ENCODE assay signal across 18 mouse cellular contexts in the genomic region with DNA sequence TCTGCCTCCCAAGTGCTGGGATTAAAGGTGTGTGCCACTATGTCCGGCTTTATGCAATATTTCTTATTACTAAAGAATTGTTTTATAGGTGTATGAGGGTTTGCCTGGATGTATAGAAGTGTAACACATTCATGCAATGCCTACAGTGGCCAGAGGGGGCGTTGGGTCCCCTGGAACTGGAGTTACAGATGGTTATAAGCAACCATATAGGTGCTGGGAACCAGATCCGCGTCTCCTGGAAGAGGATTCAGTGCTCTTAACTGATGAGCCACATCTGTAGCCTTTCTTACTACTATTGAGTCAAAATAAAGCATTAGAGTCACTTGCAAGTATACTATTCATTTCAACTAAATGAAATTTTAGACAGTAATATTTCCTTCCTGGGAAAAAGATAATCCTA. TPM values are rescaled to one million over a fixed set of nuclear protein-coding genes. Genes with fewer than 3 reads are reported as not detected.
DNase-seq lines count a peak whose midpoint lies in the region; ATAC-seq and TF ChIP-seq lines count a peak whose summit lies in the region.
"Had no signal": no experiment of that assay in that cellular context is flagged by ENCODE, and none has a peak within 500 bp of the region (broad histone marks: within the 10 kb centered on the region; RNA-seq: fewer than 3 reads in every experiment).

No protein-coding gene starts in this region.

- 0 out of 2 replicates have a peak, but pooled peaks cover 4% of the 10 kb centered on the region for H3K4me1 ChIP-seq in forebrain, postnatal 0 days (ENCODE audit: insufficient read depth)
- H3K4me1 ChIP-seq in forebrain, embryonic 15.5 days = peaks cover 22% of the 10 kb centered on the region
- H3K4me1 ChIP-seq in liver, embryonic 13.5 days (replicated peaks) = peaks cover 82% of the 10 kb centered on the region
- peaks cover 50% of the 10 kb centered on the region for H3K4me1 ChIP-seq in liver, embryonic 11.5 days (replicated peaks; ENCODE audit: control insufficient read depth, insufficient read depth, low read length)
- H3K4me1 ChIP-seq in liver, embryonic 15.5 days (replicated peaks) = peaks cover 86% of the 10 kb centered on the region

- no peak for ATAC-seq in forebrain, postnatal 0 days
- no peak for ATAC-seq in forebrain, embryonic 15.5 days (replicated peaks)
- ATAC-seq in liver, embryonic 13.5 days (ENCODE audit: low read depth) = no peak
- no peak for ATAC-seq in liver, embryonic 11.5 days (replicated peaks; ENCODE audit: low FRiP score)
- no peak for ATAC-seq in liver, embryonic 15.5 days (ENCODE audit: insufficient read depth)

- DNase-seq in forebrain, postnatal 0 days = no peak
- no peak for DNase-seq in liver, embryonic 13.5 days
- no peak for DNase-seq in liver, embryonic 11.5 days (ENCODE audit: low spot score)
- DNase-seq in ES-CJ7 (ENCODE audit: low read depth, low spot score) = peak; percentile 64
- no peak for DNase-seq in c-Kit-positive CD71-positive TER-119-positive erythroid progenitor cells, embryonic 14.5 days (ENCODE audit: low spot score)
- DNase-seq in heart, postnatal 10 days = no peak
- DNase-seq: cerebellum, adult 8-10 months; embryo, embryonic 11 days; right cerebral cortex, adult 18-20 months; thymus, adult 18-20 months had no signal

- no peak overlapping the region for H3K27ac ChIP-seq in forebrain, postnatal 0 days (ENCODE audit: low read depth, low read length)
- H3K27ac ChIP-seq in forebrain, embryonic 15.5 days (replicated peaks) = no peak overlapping the region
- H3K27ac ChIP-seq in liver, embryonic 13.5 days = 0 out of 2 replicates have a peak overlapping the region, but pooled peaks have one; percentile 30
- H3K27ac ChIP-seq in liver, embryonic 11.5 days (ENCODE audit: low read depth, low read length) = no peak overlapping the region
- H3K27ac ChIP-seq in liver, embryonic 15.5 days (replicated peaks) = 0 out of 2 replicates have a peak overlapping the region, but pooled peaks have one; percentile 39
- H3K27ac ChIP-seq: heart, embryonic 13.5 days; hindbrain, embryonic 13.5 days; kidney, embryonic 15.5 days; limb, embryonic 10.5 days; midbrain, embryonic 12.5 days; neural tube, embryonic 13.5 days had no signal

- no peaks in the 10 kb centered on the region for H3K9me3 ChIP-seq in forebrain, postnatal 0 days (ENCODE audit: low read length)
- H3K9me3 ChIP-seq in forebrain, embryonic 15.5 days = no peaks in the 10 kb centered on the region
- no peaks in the 10 kb centered on the region; the same call in 1 of the 2 replicates for H3K9me3 ChIP-seq in liver, embryonic 13.5 days (replicated peaks)
- no peaks in the 10 kb centered on the region for H3K9me3 ChIP-seq in liver, embryonic 11.5 days (ENCODE audit: control insufficient read depth, low read length)
- no peaks in the 10 kb centered on the region for H3K9me3 ChIP-seq in liver, embryonic 15.5 days (replicated peaks)
- H3K9me3 ChIP-seq: heart, embryonic 13.5 days; hindbrain, embryonic 13.5 days; kidney, embryonic 15.5 days; limb, embryonic 10.5 days; midbrain, embryonic 12.5 days; neural tube, embryonic 13.5 days had no signal

- WGBS in forebrain, postnatal 0 days = 80% methylated on average over 4 of the region's 4 CpGs
- WGBS in forebrain, embryonic 15.5 days = 80% methylated on average over 4 of the region's 4 CpGs
- WGBS in liver, embryonic 13.5 days (ENCODE audit: insufficient replicate concordance) = 78% methylated on average over 4 of the region's 4 CpGs
- WGBS in liver, embryonic 11.5 days = 82% methylated on average over 4 of the region's 4 CpGs
- 75% methylated on average over 4 of the region's 4 CpGs for WGBS in liver, embryonic 15.5 days (ENCODE audit: insufficient replicate concordance)

- intact Hi-C loops in heart, postnatal 10 days (cut with DNase I) = no loop called here

- H3K36me3 ChIP-seq in forebrain, postnatal 0 days (ENCODE audit: insufficient read depth) = peaks cover 19% of the 10 kb centered on the region
- H3K36me3 ChIP-seq in forebrain, embryonic 15.5 days = peaks cover 19% of the 10 kb centered on the region
- peaks cover 71% of the 10 kb centered on the region for H3K36me3 ChIP-seq in liver, embryonic 13.5 days
- H3K36me3 ChIP-seq in liver, embryonic 11.5 days (ENCODE audit: control insufficient read depth, insufficient read depth, low read length) = peaks cover 33% of the 10 kb centered on the region
- peaks cover 79% of the 10 kb centered on the region for H3K36me3 ChIP-seq in liver, embryonic 15.5 days (replicated peaks)

- H3K4me2 ChIP-seq in forebrain, postnatal 0 days (ENCODE audit: low read depth) = no peak overlapping the region
- H3K4me2 ChIP-seq in forebrain, embryonic 15.5 days (replicated peaks) = no peak overlapping the region
- no peak overlapping the region for H3K4me2 ChIP-seq in liver, embryonic 13.5 days
- H3K4me2 ChIP-seq in liver, embryonic 11.5 days = no peak overlapping the region
- H3K4me2 ChIP-seq in liver, embryonic 15.5 days = no peak overlapping the region
- H3K4me2 ChIP-seq: heart, embryonic 13.5 days; hindbrain, embryonic 13.5 days; kidney, embryonic 15.5 days; midbrain, embryonic 12.5 days; neural tube, embryonic 13.5 days had no signal

- no peak overlapping the region for H3K9ac ChIP-seq in forebrain, postnatal 0 days
- H3K9ac ChIP-seq in forebrain, embryonic 15.5 days (replicated peaks) = no peak overlapping the region
- no peak overlapping the region for H3K9ac ChIP-seq in liver, embryonic 13.5 days
- no peak overlapping the region for H3K9ac ChIP-seq in liver, embryonic 11.5 days (ENCODE audit: low read depth, low read length)
- H3K9ac ChIP-seq in liver, embryonic 15.5 days = no peak overlapping the region
- H3K9ac ChIP-seq: heart, embryonic 13.5 days; hindbrain, embryonic 13.5 days; kidney, embryonic 15.5 days; midbrain, embryonic 12.5 days; neural tube, embryonic 13.5 days had no signal

- H3K4me3 ChIP-seq in forebrain, postnatal 0 days (ENCODE audit: low read depth, low read length) = no peak overlapping the region
- H3K4me3 ChIP-seq in forebrain, embryonic 15.5 days = no peak overlapping the region
- H3K4me3 ChIP-seq in liver, embryonic 13.5 days (replicated peaks) = no peak overlapping the region
- H3K4me3 ChIP-seq in liver, embryonic 11.5 days (ENCODE audit: low read depth, low read length) = no peak overlapping the region
- no peak overlapping the region for H3K4me3 ChIP-seq in liver, embryonic 15.5 days (replicated peaks)
- H3K4me3 ChIP-seq: heart, embryonic 13.5 days; hindbrain, embryonic 13.5 days; kidney, embryonic 15.5 days; limb, embryonic 10.5 days; midbrain, embryonic 12.5 days; neural tube, embryonic 13.5 days had no signal

- TF ChIP-seq CTCF in forebrain, postnatal 0 days (IDR thresholded peaks at IDR 0.05; ENCODE audit: low read depth) = 0 out of 2 replicates have a peak, but pooled peaks have one; percentile 8

- H3K27me3 ChIP-seq in forebrain, postnatal 0 days (ENCODE audit: insufficient read depth, low read length) = no peaks in the 10 kb centered on the region
- H3K27me3 ChIP-seq in forebrain, embryonic 15.5 days = no peaks in the 10 kb centered on the region
- H3K27me3 ChIP-seq in liver, embryonic 13.5 days = no peaks in the 10 kb centered on the region
- H3K27me3 ChIP-seq in liver, embryonic 11.5 days (replicated peaks; ENCODE audit: control insufficient read depth, insufficient read depth, low read length) = no peaks in the 10 kb centered on the region
- H3K27me3 ChIP-seq in liver, embryonic 15.5 days = no peaks in the 10 kb centered on the region
- H3K27me3 ChIP-seq: heart, embryonic 13.5 days; hindbrain, embryonic 13.5 days; kidney, embryonic 15.5 days; midbrain, embryonic 12.5 days; neural tube, embryonic 13.5 days had no signal

RNA-seq across cellular contexts. Expression of gene Rnf145, which starts 7.0 kb away (rescaled TPM):
- 82.8 and 97.4 TPM in 2 replicates for total RNA-seq in forebrain, postnatal 0 days (2014; rRNA removed)
- 86.3 and 100 TPM in 2 replicates for polyA plus RNA-seq in forebrain, postnatal 0 days (2015; fragmentation: Nextera tagmentation; extraction: Ambion mirVana)
- 96.6 and 99.2 TPM in 2 replicates for polyA plus RNA-seq in forebrain, embryonic 15.5 days (2015; fragmentation: Nextera tagmentation; extraction: Ambion mirVana)
- 45.9 and 47.8 TPM in 2 replicates for polyA plus RNA-seq in liver, embryonic 13.5 days (2015; fragmentation: Nextera tagmentation; extraction: Ambion mirVana)
- polyA plus RNA-seq in liver, embryonic 11.5 days (2014; fragmentation: Nextera tagmentation; extraction: Ambion mirVana) = 74.4 and 76.3 TPM in 2 replicates
- 53.5 and 59.8 TPM in 2 replicates for polyA plus RNA-seq in liver, embryonic 15.5 days (2015; fragmentation: Nextera tagmentation; extraction: Ambion mirVana)
- 10 to 100 TPM; 25.2 to 26.1 TPM for total RNA-seq in heart, postnatal 10 days (2021)

RNA-seq across cellular contexts. Expression of gene Ublcp1, which starts 55.5 kb away (rescaled TPM):
- total RNA-seq in forebrain, postnatal 0 days (2014; rRNA removed) = 34.3 and 42.2 TPM in 2 replicates
- polyA plus RNA-seq in forebrain, postnatal 0 days (2015; fragmentation: Nextera tagmentation; extraction: Ambion mirVana) = 42.3 and 44.6 TPM in 2 replicates
- polyA plus RNA-seq in forebrain, embryonic 15.5 days (2015; fragmentation: Nextera tagmentation; extraction: Ambion mirVana) = 50.6 and 56.1 TPM in 2 replicates
- 43.9 and 47.6 TPM in 2 replicates for polyA plus RNA-seq in liver, embryonic 13.5 days (2015; fragmentation: Nextera tagmentation; extraction: Ambion mirVana)
- 54.1 and 54.6 TPM in 2 replicates for polyA plus RNA-seq in liver, embryonic 11.5 days (2014; fragmentation: Nextera tagmentation; extraction: Ambion mirVana)
- 42.5 and 42.9 TPM in 2 replicates for polyA plus RNA-seq in liver, embryonic 15.5 days (2015; fragmentation: Nextera tagmentation; extraction: Ambion mirVana)
- total RNA-seq in heart, postnatal 10 days (2021) = 10 to 100 TPM; 36.6 to 40.9 TPM

Comparison
In these comparisons a context has a peak if more than half of its experiments do, and no peak if none do; other contexts are left out.
1. H3K27ac ChIP-seq: peak in liver, embryonic 13.5 days (single experiment) and liver, embryonic 15.5 days (single experiment); none in forebrain, postnatal 0 days (single experiment), forebrain, embryonic 15.5 days (single experiment) and liver, embryonic 11.5 days (single experiment).